Mouse (Mus musculus): ENCODE data around the gene Htr1d.

DNA sequence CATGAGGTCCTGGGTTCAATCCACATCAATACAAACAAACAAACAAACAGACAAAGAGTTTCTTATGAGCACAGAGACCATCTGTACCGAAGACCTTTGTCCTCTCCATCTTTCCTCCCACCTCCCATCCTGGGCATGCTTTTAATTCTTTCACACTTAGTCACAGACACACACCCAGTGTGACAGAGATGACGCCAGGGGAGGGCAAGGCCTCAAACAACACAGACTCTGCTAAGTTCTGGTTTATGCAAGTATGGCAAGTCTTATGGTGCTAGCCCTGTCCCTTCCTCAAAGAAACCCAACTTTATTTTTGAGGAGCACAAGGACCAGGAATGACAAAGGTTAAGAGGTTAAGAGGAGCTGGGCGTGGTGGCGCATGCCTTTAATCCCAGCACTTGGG, 26.9 kb downstream of the Htr1d start:
- TF ChIP-seq CTCF (IDR thresholded peaks at IDR 0.05; ENCODE audit: low read depth) (no peak), EP300 (IDR thresholded peaks at IDR 0.05; ENCODE audit: low read depth) (no peak)
